Mouse (Mus musculus) neutrophil, adult 59 days (primary cell): ENCODE results near the gene Orm2. TPM values are rescaled to one million over a fixed set of nuclear protein-coding genes. Genes with fewer than 3 reads are reported as not detected.

ENCODE experiments used
- total RNA-seq, 2 experiments: library from RNA; stranded (reverse); gene quantifications; 1 replicate in 1 of 2; 2 replicates in 1 of 2; pipeline ENCODE4 v1.2.4; 2023

Orm2 gene
- 1 to 10 TPM in 1 of 2 experiments, under 1 TPM in 1; 0.57 to 2.4 TPM for total RNA-seq

GRCm38 (mm10) chr4:63362150-63362549, at the start of gene Orm2:
Orm2 (plus strand) TSS chr4:63362449.

GRCm38 (mm10) chr4:63344295-63344694, 18.0 kb upstream of the Orm2 start, which contains the start of gene Orm1:
Orm1 (plus strand) TSS chr4:63344560.

GRCm38 (mm10) chr4:63355877-63356665, 6.2 kb upstream of the Orm2 start, which contains the start of gene Orm3:
Orm3 (plus strand) TSS chr4:63356162.

GRCm38 (mm10) chr4:63403040-63403959, 41.1 kb downstream of the Orm2 start, which contains the start of gene Akna:
Akna (minus strand) TSS chr4:63403354.

Other genes starting within 250 kb of the Orm2 start
- not detected for gene Ambp, start 207.7 kb upstream of the Orm2 start, total RNA-seq
- not detected for gene Kif12, start 190.3 kb upstream of the Orm2 start, total RNA-seq
- gene Col27a1, start 148.4 kb upstream of the Orm2 start, total RNA-seq = under 1 TPM; 0.58 to 0.60 TPM
- 10 to 100 TPM; 27.7 to 36.6 TPM for gene Orm1, start 17.9 kb upstream of the Orm2 start, total RNA-seq
- not detected for gene Orm3, start 6.3 kb upstream of the Orm2 start, total RNA-seq
- 100 to 1,000 TPM; 265 to 278 TPM for gene Akna, start 40.9 kb downstream of the Orm2 start, total RNA-seq
- 1 to 10 TPM in 1 of 2 experiments, under 1 TPM in 1; 0.56 to 1.9 TPM for gene Whrn, start 133.5 kb downstream of the Orm2 start, total RNA-seq
- gene Atp6v1g1, start 182.3 kb downstream of the Orm2 start, total RNA-seq = 100 to 1,000 TPM; 135 to 139 TPM
- gene Tmem268, start 196.3 kb downstream of the Orm2 start, total RNA-seq = 10 to 100 TPM; 24.1 to 28.0 TPM
- not detected for gene Gm11213, start 242.8 kb downstream of the Orm2 start, total RNA-seq